Mouse (Mus musculus): ENCODE measurements at regions not wholly inside any gene's neighbourhood (a gene's known extent, or its start where the extent isn't known, plus 50 kb on each side); places are given as distances from the start of the nearest gene placed in this dataset.

GRCm38 (mm10) chr4:150743508-150743907 is 91.5 kb upstream of the Slc45a1 start:
- TF ChIP-seq E2F4 (IDR thresholded peaks at IDR 0.05; ENCODE audit: insufficient read depth) (no peak), POLR2A (IDR thresholded peaks at IDR 0.05; ENCODE audit: insufficient read length, low read depth) (no peak), MAX (IDR thresholded peaks at IDR 0.05; ENCODE audit: low read depth) (no peak), REST (IDR thresholded peaks at IDR 0.05; ENCODE audit: insufficient read depth, insufficient read length) (no peak), USF1 (IDR thresholded peaks at IDR 0.05; ENCODE audit: low read depth) (no peak), CEBPB (IDR thresholded peaks at IDR 0.05; ENCODE audit: insufficient read depth, poor library complexity, severe bottlenecking) (no peak), SRF (IDR thresholded peaks at IDR 0.05; ENCODE audit: control insufficient read depth, insufficient read length, low read depth) (no peak), MYOD1 (IDR thresholded peaks at IDR 0.05; ENCODE audit: control insufficient read depth in 1 of 3, insufficient read length in 2 of 3, low read depth in 2 of 3) (no peak), POLR2AphosphoS2 (IDR thresholded peaks at IDR 0.05; ENCODE audit: insufficient read length, low read depth) (no peak)

All from myocyte (in vitro differentiated cells).